Mouse (Mus musculus) naive thymus-derived CD4-positive, alpha-beta T cell, adult 2 months (primary cell): ENCODE results near the gene Ciapin1.

Source experiments
- DNase-seq: peaks from one replicate; pipeline ENCODE4 v3.0.0-alpha.2; 2011; ENCODE audit warnings: low read depth

Ciapin1 gene

GRCm38 (mm10) chr8:94778895-94779533 lies 59.1 kb downstream of the Ciapin1 start:
- DNase-seq = no peak

GRCm38 (mm10) chr8:94778473-94778872 lies 59.7 kb downstream of the Ciapin1 start:
- DNase-seq = no peak

GRCm38 (mm10) chr8:94778036-94778435 lies 60.1 kb downstream of the Ciapin1 start:
- DNase-seq = no peak

GRCm38 (mm10) chr8:94776346-94776745 lies 61.8 kb downstream of the Ciapin1 start:
- DNase-seq = no peak

GRCm38 (mm10) chr8:94774601-94775000 lies 63.6 kb downstream of the Ciapin1 start:
- DNase-seq = no peak

DNA sequence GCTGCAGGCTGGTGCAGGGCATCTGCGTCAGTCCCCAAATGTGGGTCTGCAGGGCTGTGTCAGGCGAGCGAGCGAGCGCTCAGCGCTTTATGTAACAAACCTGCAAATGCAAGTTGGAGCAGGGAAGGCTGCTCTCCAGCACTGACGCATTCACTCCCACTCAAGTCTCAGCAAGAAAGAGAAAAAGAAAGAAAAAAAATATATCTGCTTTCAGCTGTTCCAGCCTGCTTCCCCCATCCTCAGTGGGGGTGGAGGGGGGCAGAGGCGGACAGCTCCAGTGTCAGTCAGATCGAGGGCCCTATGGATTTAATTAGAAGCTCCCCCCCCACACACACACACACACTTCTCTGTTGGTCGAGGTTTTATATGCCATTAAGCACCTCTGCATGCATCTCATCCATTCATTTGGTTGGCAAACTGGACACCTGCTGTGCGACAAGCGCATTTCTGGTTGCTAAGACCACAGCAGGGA lies 64.4 kb downstream of the Ciapin1 start:
- no peak for DNase-seq

- no peak for DNase-seq
Measured at GRCm38 (mm10) chr8:94773048-94773447, 65.1 kb downstream of the Ciapin1 start.

DNA sequence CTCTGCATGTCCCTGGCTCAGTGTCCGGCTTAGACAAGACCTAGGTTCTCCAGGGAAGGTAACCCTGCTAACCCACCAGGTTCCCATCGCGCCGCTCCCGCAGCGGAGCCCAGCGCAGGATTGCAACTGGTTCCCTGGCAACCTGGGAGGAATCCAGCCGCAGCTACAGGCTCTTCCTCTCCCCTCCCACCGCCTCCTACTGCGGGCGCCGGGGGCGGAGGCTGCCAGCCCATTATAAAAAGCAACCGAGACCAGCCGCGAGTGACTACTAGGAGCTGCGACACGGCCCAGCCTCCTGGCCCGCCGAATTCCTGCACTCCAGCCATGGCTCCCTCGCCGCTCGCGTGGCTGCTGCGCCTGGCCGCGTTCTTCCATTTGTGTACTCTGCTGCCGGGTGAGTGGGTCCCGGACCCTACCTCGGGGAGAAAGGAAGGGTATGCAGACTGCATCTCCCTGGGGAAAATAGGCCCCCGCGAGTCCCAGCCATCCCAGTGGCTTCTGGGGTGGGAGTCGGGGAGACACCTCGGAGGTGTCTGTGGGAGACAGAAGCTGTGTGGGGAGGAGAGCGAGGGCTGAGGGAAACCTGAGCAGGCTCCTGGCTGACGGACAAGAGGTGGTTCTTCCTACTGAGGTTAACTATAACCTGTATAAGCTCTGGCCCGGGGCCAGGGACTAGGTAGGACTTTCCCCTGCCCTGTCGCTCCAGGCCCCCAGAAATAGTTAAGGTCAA lies 66.1 kb downstream of the Ciapin1 start, which contains the start of gene Cx3cl1:
Gene Cx3cl1 (plus strand): TSS at position 69 of the 730 bp plus-strand sequence.
- DNase-seq = no peak

- no peak for DNase-seq
Measured at GRCm38 (mm10) chr8:94770945-94771344, 67.2 kb downstream of the Ciapin1 start.
